In the genomic region with DNA sequence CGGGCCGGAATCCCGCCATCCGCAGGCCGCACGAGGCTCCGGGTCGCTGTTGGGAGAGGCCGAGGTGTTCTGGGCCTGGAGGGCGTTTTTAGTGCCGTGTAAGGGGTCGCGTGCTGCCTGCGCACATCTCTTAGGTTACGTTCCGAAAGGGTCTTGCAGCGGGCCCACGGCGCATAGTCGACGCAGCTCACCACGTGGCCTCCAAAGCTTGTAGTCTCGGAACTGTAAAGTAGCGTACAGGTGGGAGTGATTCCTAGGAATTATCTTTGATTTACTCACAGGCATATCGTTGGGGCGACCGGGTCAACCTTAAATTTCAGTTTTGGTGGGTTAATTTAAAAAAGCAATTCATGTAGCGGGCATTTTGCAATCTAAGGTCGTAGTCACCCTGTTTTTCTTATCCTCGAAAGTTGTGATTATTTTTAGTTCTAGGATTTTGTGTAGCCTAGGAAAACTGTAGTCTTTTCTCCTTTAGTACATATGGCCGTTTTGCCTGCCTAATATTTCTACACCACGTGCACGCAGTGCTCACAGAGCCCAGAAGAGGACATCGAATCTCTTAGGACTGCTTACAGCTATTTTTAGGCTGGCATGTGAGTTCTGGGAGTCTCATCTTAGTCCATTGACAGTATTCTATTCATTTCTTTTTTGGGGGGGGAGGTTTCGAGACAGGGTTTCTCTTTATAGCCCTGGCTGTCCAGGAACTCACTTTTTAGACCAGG, we compare ENCODE assay signal across 8 mouse cellular contexts. TPM values are rescaled to one million over a fixed set of nuclear protein-coding genes. Genes with fewer than 3 reads are reported as not detected.
DNase-seq lines count a peak whose midpoint lies in the region; ATAC-seq and TF ChIP-seq lines count a peak whose summit lies in the region.

A gene (minus strand): TSS at position 51 of the 722 bp plus-strand sequence.

- no peaks in the 10 kb centered on the region for H3K27me3 ChIP-seq in MEL (ENCODE audit: control insufficient read depth in 1 of 2, insufficient read depth in 2 of 2, low read length in 2 of 2)
- no peaks in the 10 kb centered on the region for H3K27me3 ChIP-seq in embryonic facial prominence, embryonic 11.5 days (ENCODE audit: control insufficient read depth, insufficient read depth, low read length)
- H3K27me3 ChIP-seq in hindbrain, embryonic 10.5 days (ENCODE audit: insufficient read depth, poor library complexity, severe bottlenecking): no peaks in the 10 kb centered on the region
- no peaks in the 10 kb centered on the region for H3K27me3 ChIP-seq in liver, embryonic 11.5 days (replicated peaks; ENCODE audit: control insufficient read depth, insufficient read depth, low read length)
- H3K27me3 ChIP-seq in stomach, embryonic 14.5 days (ENCODE audit: control insufficient read depth, insufficient read depth, low read length): no peaks in the 10 kb centered on the region

- H3K79me2 ChIP-seq in MEL (ENCODE audit: control insufficient read depth, insufficient read depth, low read length, poor library complexity): peaks cover 55% of the 10 kb centered on the region

- peak within 1 kb of the TSS; percentile 100 for H3K4me3 ChIP-seq in layer of hippocampus, adult 2 months
- peak within 1 kb of the TSS; percentile 60 to 73 for H3K4me3 ChIP-seq in MEL (ENCODE audit: control insufficient read depth in 1 of 2, insufficient read depth in 1 of 2, low read depth in 2 of 2, low read length in 2 of 2)
- peak within 1 kb of the TSS; percentile 94 for H3K4me3 ChIP-seq in embryonic facial prominence, embryonic 11.5 days (ENCODE audit: low read depth, low read length)
- peak within 1 kb of the TSS; percentile 88 for H3K4me3 ChIP-seq in hindbrain, embryonic 10.5 days
- peak within 1 kb of the TSS; percentile 72 for H3K4me3 ChIP-seq in liver, embryonic 11.5 days (ENCODE audit: low read depth, low read length)
- H3K4me3 ChIP-seq in stomach, embryonic 14.5 days (ENCODE audit: low read depth, low read length): peak within 1 kb of the TSS; percentile 78

- peak within 1 kb of the TSS; percentile 90 for H3K27ac ChIP-seq in layer of hippocampus, adult 2 months
- H3K27ac ChIP-seq in MEL (ENCODE audit: control insufficient read depth, low read depth, low read length): peak within 1 kb of the TSS; percentile 89
- H3K27ac ChIP-seq in embryonic facial prominence, embryonic 11.5 days (replicated peaks; ENCODE audit: low read depth, low read length): peak within 1 kb of the TSS; percentile 92
- peak within 1 kb of the TSS; percentile 98 for H3K27ac ChIP-seq in hindbrain, embryonic 10.5 days
- H3K27ac ChIP-seq in liver, embryonic 11.5 days (ENCODE audit: low read depth, low read length): peak within 1 kb of the TSS; percentile 82
- peak within 1 kb of the TSS; percentile 93 for H3K27ac ChIP-seq in stomach, embryonic 14.5 days (ENCODE audit: low read length)

- peaks cover 42 to 61% of the 10 kb centered on the region in 2 experiments for H3K36me3 ChIP-seq in MEL (ENCODE audit: control insufficient read depth in 1 of 2, insufficient read depth in 2 of 2, low read length in 2 of 2)
- H3K36me3 ChIP-seq in embryonic facial prominence, embryonic 11.5 days (replicated peaks; ENCODE audit: control insufficient read depth, insufficient read depth, low read depth, low read length): peaks cover 4% of the 10 kb centered on the region; the same call in 1 of the 2 replicates
- H3K36me3 ChIP-seq in hindbrain, embryonic 10.5 days: peaks cover 45% of the 10 kb centered on the region
- peaks cover 25% of the 10 kb centered on the region for H3K36me3 ChIP-seq in liver, embryonic 11.5 days (ENCODE audit: control insufficient read depth, insufficient read depth, low read length)
- H3K36me3 ChIP-seq in stomach, embryonic 14.5 days (ENCODE audit: control insufficient read depth, insufficient read depth, low read length): peaks cover 28% of the 10 kb centered on the region

- H3K4me1 ChIP-seq in MEL (ENCODE audit: control insufficient read depth in 1 of 2, insufficient read depth in 2 of 2, low read length in 2 of 2): peaks cover 22 to 32% of the 10 kb centered on the region in 2 experiments
- peaks cover 4% of the 10 kb centered on the region; the same call in 1 of the 2 replicates for H3K4me1 ChIP-seq in embryonic facial prominence, embryonic 11.5 days (ENCODE audit: control insufficient read depth, insufficient read depth, low read length)
- H3K4me1 ChIP-seq in hindbrain, embryonic 10.5 days (replicated peaks): peaks cover 32% of the 10 kb centered on the region
- H3K4me1 ChIP-seq in liver, embryonic 11.5 days (replicated peaks; ENCODE audit: control insufficient read depth, insufficient read depth, low read length): peaks cover 15% of the 10 kb centered on the region
- H3K4me1 ChIP-seq in stomach, embryonic 14.5 days (ENCODE audit: control insufficient read depth, insufficient read depth, low read length): peaks cover 17% of the 10 kb centered on the region; the same call in 1 of the 2 replicates

- WGBS in embryonic facial prominence, embryonic 11.5 days: under 1% methylated on average over 35 of the region's 35 CpGs
- WGBS in hindbrain, embryonic 10.5 days: under 1% methylated on average over 35 of the region's 35 CpGs
- under 1% methylated on average over 35 of the region's 35 CpGs for WGBS in liver, embryonic 11.5 days
- under 1% methylated on average over 35 of the region's 35 CpGs for WGBS in stomach, embryonic 14.5 days

- DNase-seq in layer of hippocampus, adult 2 months (ENCODE audit: low spot score in 2 of 2): peak in 1 of 2 experiments; percentile 26
- DNase-seq in layer of hippocampus, adult 9-11 months: no peak
- peak; percentile 77 for DNase-seq in MEL (ENCODE audit: low read depth, low spot score)
- DNase-seq in embryonic facial prominence, embryonic 11.5 days (ENCODE audit: low spot score): peak; percentile 62
- no peak for DNase-seq in hindbrain, embryonic 10.5 days (ENCODE audit: low spot score)
- DNase-seq in liver, embryonic 11.5 days (ENCODE audit: low spot score): no peak
- no peak for DNase-seq in gastrocnemius, adult 8-10 months (ENCODE audit: low spot score in 2 of 2)

- no peak for TF ChIP-seq CTCF in layer of hippocampus, adult 2 months (conservative IDR thresholded peaks at IDR 0.05)
- TF ChIP-seq CTCF in MEL (IDR thresholded peaks at IDR 0.05 in 2 of 3, conservative IDR thresholded peaks at IDR 0.05 in 1 of 3; ENCODE audit: control insufficient read depth in 1 of 3, insufficient read depth in 1 of 3, low read depth in 2 of 3, low read length in 3 of 3, poor library complexity in 1 of 3, severe bottlenecking in 1 of 3): no peak

- no peak for TF ChIP-seq POLR2A in MEL (IDR thresholded peaks at IDR 0.05; ENCODE audit: control insufficient read depth in 1 of 2, insufficient read depth in 1 of 2, low read depth in 1 of 2, low read length in 2 of 2, poor library complexity in 1 of 2)

- TF ChIP-seq RAD21 in MEL (IDR thresholded peaks at IDR 0.05; ENCODE audit: low read depth, low read length): no peak

- peak within 1 kb of the TSS; percentile 90 for H3K9ac ChIP-seq in MEL (ENCODE audit: control insufficient read depth, low read depth, low read length, poor library complexity, severe bottlenecking)
- H3K9ac ChIP-seq in embryonic facial prominence, embryonic 11.5 days (replicated peaks; ENCODE audit: low read length): peak within 1 kb of the TSS; percentile 96
- H3K9ac ChIP-seq in liver, embryonic 11.5 days (ENCODE audit: low read depth, low read length): peak within 1 kb of the TSS; percentile 87
- H3K9ac ChIP-seq in stomach, embryonic 14.5 days (replicated peaks; ENCODE audit: low read depth, low read length): peak within 1 kb of the TSS; percentile 82

- H3K4me2 ChIP-seq in embryonic facial prominence, embryonic 11.5 days (ENCODE audit: low read depth, low read length): peak within 1 kb of the TSS; percentile 71
- H3K4me2 ChIP-seq in liver, embryonic 11.5 days: peak within 1 kb of the TSS; percentile 91
- H3K4me2 ChIP-seq in stomach, embryonic 14.5 days (replicated peaks; ENCODE audit: low read depth, low read length): peak within 1 kb of the TSS; percentile 84

- ATAC-seq in embryonic facial prominence, embryonic 11.5 days (replicated peaks; ENCODE audit: insufficient number of reproducible peaks, low FRiP score, low TSS enrichment, low read depth): peak; percentile 86
- peak; percentile 69 for ATAC-seq in liver, embryonic 11.5 days (replicated peaks; ENCODE audit: low FRiP score)
- peak; percentile 74; the same call in 1 of the 2 replicates for ATAC-seq in stomach, embryonic 14.5 days (ENCODE audit: insufficient number of reproducible peaks, insufficient read depth, low FRiP score, low read depth)

- no peak for TF ChIP-seq EP300 in MEL (IDR thresholded peaks at IDR 0.05; ENCODE audit: low read depth in 1 of 2, low read length in 2 of 2)

- no peaks in the 10 kb centered on the region for H3K9me3 ChIP-seq in MEL (replicated peaks; ENCODE audit: insufficient read depth, low read length)
- H3K9me3 ChIP-seq in embryonic facial prominence, embryonic 11.5 days (replicated peaks; ENCODE audit: control insufficient read depth, low read length): no peaks in the 10 kb centered on the region
- H3K9me3 ChIP-seq in hindbrain, embryonic 10.5 days: no peaks in the 10 kb centered on the region
- no peaks in the 10 kb centered on the region for H3K9me3 ChIP-seq in liver, embryonic 11.5 days (ENCODE audit: control insufficient read depth, low read length)
- no peaks in the 10 kb centered on the region for H3K9me3 ChIP-seq in stomach, embryonic 14.5 days (ENCODE audit: control insufficient read depth, low read depth, low read length)

TF ChIP-seq in MEL, 35 proteins besides CTCF, POLR2A, EP300 and RAD21 (continues in another document):
- no peak for TF ChIP-seq MXI1 (IDR thresholded peaks at IDR 0.05; ENCODE audit: low read depth, low read length)
- no peak for TF ChIP-seq MAFK (IDR thresholded peaks at IDR 0.05; ENCODE audit: borderline replicate concordance, low read depth, low read length)
- no peak for TF ChIP-seq MAX (IDR thresholded peaks at IDR 0.05; ENCODE audit: low read length)
- no peak for TF ChIP-seq KAT2A (conservative IDR thresholded peaks at IDR 0.05; ENCODE audit: low read depth, low read length)
- TF ChIP-seq RCOR1 (IDR thresholded peaks at IDR 0.05; ENCODE audit: low read depth, low read length): no peak
- TF ChIP-seq ETS1 (IDR thresholded peaks at IDR 0.05; ENCODE audit: low read depth, low read length): no peak
- no peak for TF ChIP-seq ZMIZ1 (IDR thresholded peaks at IDR 0.05; ENCODE audit: low read depth, low read length)

RNA-seq across cellular contexts. Expression of the gene that starts here (rescaled TPM):
- total RNA-seq in layer of hippocampus, adult 2 months (2021): 10 to 100 TPM; 17.2 to 20.0 TPM
- 10.4 and 12.8 TPM in 2 replicates for total RNA-seq in MEL (2012; rRNA removed)
- polyA plus RNA-seq in MEL (2012; ENCODE audit: insufficient read depth in 1 of 2, insufficient read length in 2 of 2, low read depth in 1 of 2, low replicate concordance in 2 of 2, missing spikeins in 1 of 2): 10 to 100 TPM; 31.8 to 56.2 TPM
- 5.7 and 5.8 TPM in 2 replicates for polyA plus RNA-seq in embryonic facial prominence, embryonic 11.5 days (2014; fragmentation: Nextera tagmentation; extraction: Ambion mirVana)
- 5.5 and 5.6 TPM in 2 replicates for polyA plus RNA-seq in hindbrain, embryonic 10.5 days (2016; fragmentation: Nextera tagmentation; extraction: Ambion mirVana)
- 4.2 and 4.5 TPM in 2 replicates for polyA plus RNA-seq in liver, embryonic 11.5 days (2014; fragmentation: Nextera tagmentation; extraction: Ambion mirVana)
- 9.8 and 10.3 TPM in 2 replicates for polyA plus RNA-seq in stomach, embryonic 14.5 days (2014; fragmentation: Nextera tagmentation; extraction: Ambion mirVana)
- 1 to 10 TPM; 2.3 to 6.4 (median 4.2) TPM for total RNA-seq in gastrocnemius, adult 8-10 months (2022)

Comparison
In these comparisons a context has a peak if more than half of its experiments do, and no peak if none do; other contexts are left out.
1. DNase-seq: peak in MEL (single experiment) and embryonic facial prominence, embryonic 11.5 days (single experiment); none in layer of hippocampus, adult 9-11 months (single experiment), hindbrain, embryonic 10.5 days (single experiment), liver, embryonic 11.5 days (single experiment) and gastrocnemius, adult 8-10 months (0 of 2).
2. Peak in every context shown above with its lines, with median percentiles within 50 percentile points of each other: H3K27ac ChIP-seq, H3K4me3 ChIP-seq, H3K9ac ChIP-seq, ATAC-seq and H3K4me2 ChIP-seq.